Mouse (Mus musculus): Measurements from ENCODE around the gene Rps15a.

The Rps15a gene

GRCm38 (mm10) chr7:118115877-118116568 is at the start of gene Rps15a:
Rps15a (minus strand) TSS chr7:118116188.
- in situ Hi-C loops (cut with MboI, MseI): loop anchor here (5.0 kb wide), 1 partner anchor 1784 kb away; the partner anchor contains the start of gene Rps13

- in situ Hi-C loops (cut with MboI, MseI): no loop called here
These were observed 47.0 kb upstream of the Rps15a start for GRCm38 (mm10) chr7:118163006-118163405.

- in situ Hi-C loops (cut with MboI, MseI): no loop called here
These were observed 44.1 kb upstream of the Rps15a start for GRCm38 (mm10) chr7:118160121-118160520.

DNA sequence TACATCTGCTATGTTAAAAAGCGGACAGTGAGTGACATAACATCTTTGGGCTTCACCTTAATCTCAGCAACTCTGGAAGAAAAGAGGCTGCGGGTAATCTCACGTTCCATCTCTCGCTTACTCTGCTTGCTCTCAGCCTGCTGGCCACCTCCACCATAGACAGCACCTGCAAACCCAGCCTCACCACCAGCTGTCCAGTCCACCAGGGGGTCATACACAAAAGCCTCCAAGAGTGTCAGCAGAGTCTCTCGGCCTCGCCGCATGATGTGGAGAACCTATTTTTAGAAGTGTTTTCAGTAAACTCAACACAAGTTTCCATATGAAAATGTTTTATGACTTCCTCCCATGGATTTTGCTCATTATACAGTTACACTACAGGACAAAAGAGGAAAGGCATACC is 40.5 kb upstream of the Rps15a start:
- in situ Hi-C loops (cut with MboI, MseI): no loop called here

DNA sequence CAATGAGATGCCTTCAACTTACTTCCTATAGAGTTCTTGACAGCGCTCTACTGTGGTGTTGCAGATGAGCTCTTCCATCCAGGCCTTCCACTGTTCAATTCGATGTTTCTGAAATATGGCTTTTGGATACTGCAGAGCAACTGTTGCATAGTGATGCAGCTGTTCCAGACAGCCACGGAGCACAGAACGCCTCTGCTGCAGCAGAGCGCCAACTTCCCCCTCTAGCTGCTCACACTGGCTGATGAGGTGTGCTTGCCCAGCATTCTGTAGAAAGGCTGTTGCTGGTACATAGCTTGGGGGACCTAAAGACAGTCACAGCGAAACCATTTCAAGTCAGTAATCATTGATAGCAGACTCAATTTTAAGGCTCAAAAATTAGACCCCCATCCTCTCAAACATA is 38.2 kb upstream of the Rps15a start:
- in situ Hi-C loops (cut with MboI, MseI): no loop called here

DNA sequence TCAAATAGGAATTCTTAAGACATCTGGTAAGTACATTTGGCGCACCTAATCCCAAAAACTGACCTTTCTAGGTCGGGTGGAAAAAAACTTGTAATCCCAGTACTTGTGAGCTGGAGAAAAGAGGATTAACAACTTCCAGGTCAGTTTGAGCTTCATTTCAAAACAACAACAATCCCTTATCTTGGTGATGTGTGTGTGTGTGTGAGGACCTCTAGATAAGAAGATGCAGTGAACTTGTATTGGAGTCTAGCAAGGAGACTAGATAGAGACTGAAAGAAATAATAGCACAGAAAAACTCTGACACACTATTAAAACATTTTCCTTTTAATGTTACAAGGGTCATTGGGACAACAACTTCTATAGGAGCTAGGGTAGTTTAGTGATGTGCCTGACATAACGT is 27.6 kb upstream of the Rps15a start:
- in situ Hi-C loops (cut with MboI, MseI): no loop called here

- in situ Hi-C loops (cut with MboI, MseI): no loop called here
These were observed 27.1 kb upstream of the Rps15a start for GRCm38 (mm10) chr7:118143123-118143522.

- in situ Hi-C loops (cut with MboI, MseI): no loop called here
These were observed 25.3 kb upstream of the Rps15a start for GRCm38 (mm10) chr7:118141271-118141670.

GRCm38 (mm10) chr7:118135128-118135527 is 19.1 kb upstream of the Rps15a start:
- in situ Hi-C loops (cut with MboI, MseI): no loop called here

GRCm38 (mm10) chr7:118129430-118130041 is 13.5 kb upstream of the Rps15a start, which contains the start of gene Arl6ip1:
Arl6ip1 (minus strand) TSS chr7:118129662.
- in situ Hi-C loops (cut with MboI, MseI): loop anchor here (10.0 kb wide), 1 partner anchor 575 kb away; the partner anchor contains the start of gene Gde1

DNA sequence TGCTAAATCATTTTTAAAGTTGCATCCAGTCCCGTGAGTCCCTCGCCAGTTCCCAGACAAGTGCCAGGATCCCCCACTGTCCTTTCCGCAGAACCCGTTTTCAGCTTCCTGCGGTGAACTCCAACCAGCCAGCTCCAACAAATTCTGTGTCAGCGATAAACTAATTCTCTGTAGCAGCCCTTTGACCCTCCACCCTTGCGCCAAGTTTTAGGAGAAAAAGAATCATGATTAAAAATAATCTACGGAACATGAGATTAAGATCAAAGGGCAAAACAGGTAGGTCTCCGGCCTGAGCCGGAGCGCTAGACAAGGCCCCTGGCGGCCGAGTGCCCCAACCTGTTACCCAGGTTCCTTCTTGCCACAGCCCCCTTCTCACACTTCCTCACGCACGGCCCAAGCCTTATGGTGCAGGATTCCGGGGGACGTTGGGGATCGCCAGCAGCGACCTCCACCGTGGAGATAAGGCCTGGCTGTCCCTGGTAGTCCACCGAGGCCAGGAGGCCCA is 13.0 kb upstream of the Rps15a start:
- in situ Hi-C loops (cut with MboI, MseI): loop anchor here (10.0 kb wide), 1 partner anchor 576 kb away; the partner anchor contains the start of gene Gde1

GRCm38 (mm10) chr7:118126219-118126875 is 10.4 kb upstream of the Rps15a start:
- in situ Hi-C loops (cut with MboI, MseI): loop anchor here (10.0 kb wide), 1 partner anchor 578 kb away; the partner anchor contains the start of gene Gde1

- in situ Hi-C loops (cut with MboI, MseI): loop anchor here (10.0 kb wide), 1 partner anchor 579 kb away; the partner anchor contains the start of gene Gde1
These were observed 9.7 kb upstream of the Rps15a start for GRCm38 (mm10) chr7:118125736-118126135.

GRCm38 (mm10) chr7:118123512-118124411 is 7.8 kb upstream of the Rps15a start:
- in situ Hi-C loops (cut with MboI, MseI): loop anchor here (10.0 kb wide), 1 partner anchor 581 kb away; the partner anchor contains the start of gene Gde1

- in situ Hi-C loops (cut with MboI, MseI): loop anchor here (10.0 kb wide), 1 partner anchor 583 kb away; the partner anchor contains the start of gene Gde1
These were observed 6.2 kb upstream of the Rps15a start for GRCm38 (mm10) chr7:118122235-118122634.

GRCm38 (mm10) chr7:118120654-118121053 is 4.7 kb upstream of the Rps15a start:
- in situ Hi-C loops (cut with MboI, MseI): loop anchor here (10.0 kb wide), 1 partner anchor 584 kb away; the partner anchor contains the start of gene Gde1

GRCm38 (mm10) chr7:118119946-118120345 is 4.0 kb upstream of the Rps15a start:
- in situ Hi-C loops (cut with MboI, MseI): loop anchor here (5.0 to 10.0 kb wide), 2 partner anchors 585 to 1788 kb away; partner anchors contain the start of genes Gde1 and Rps13

- in situ Hi-C loops (cut with MboI, MseI): loop anchor here (5.0 kb wide), 1 partner anchor 1787 kb away; the partner anchor contains the start of gene Rps13
These were observed 3.2 kb upstream of the Rps15a start for GRCm38 (mm10) chr7:118119142-118119541.

- in situ Hi-C loops (cut with MboI, MseI): loop anchor here (5.0 kb wide), 1 partner anchor 1786 kb away; the partner anchor contains the start of gene Rps13
These were observed 2.4 kb upstream of the Rps15a start for GRCm38 (mm10) chr7:118118426-118118825.

GRCm38 (mm10) chr7:118117539-118118210 is 1.7 kb upstream of the Rps15a start:
- in situ Hi-C loops (cut with MboI, MseI): loop anchor here (5.0 kb wide), 1 partner anchor 1785 kb away; the partner anchor contains the start of gene Rps13

Measured in T-helper 1 cell (primary cell).